Mouse (Mus musculus): ENCODE measurements at regions not wholly inside any gene's neighbourhood (a gene's known extent, or its start where the extent isn't known, plus 50 kb on each side); places are given as distances from the start of the nearest gene placed in this dataset.

DNA sequence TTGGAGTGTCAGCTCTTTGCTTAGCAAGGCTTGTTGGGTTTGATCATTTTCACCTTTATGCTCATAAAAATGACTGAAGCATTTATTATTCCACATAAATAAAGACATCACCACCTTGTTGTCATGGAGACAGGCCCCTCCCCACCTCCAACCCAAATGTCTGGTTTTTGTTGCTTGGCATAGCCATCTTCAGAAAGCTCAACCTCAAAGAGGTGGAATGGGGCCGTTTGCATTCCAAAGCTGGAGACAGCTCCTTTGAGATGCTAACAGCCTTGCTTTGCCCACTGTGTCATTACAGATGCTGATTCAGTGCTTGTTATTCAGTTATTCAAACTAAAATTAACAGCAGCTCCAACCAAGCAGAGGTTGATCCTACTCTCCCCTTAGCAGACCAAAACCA is 51.9 kb upstream of the Lgalsl start:
- H3K36me3 ChIP-seq (ENCODE audit: control insufficient read depth, insufficient read depth, low read length), result no peaks in the 10 kb centered on the region

DNA sequence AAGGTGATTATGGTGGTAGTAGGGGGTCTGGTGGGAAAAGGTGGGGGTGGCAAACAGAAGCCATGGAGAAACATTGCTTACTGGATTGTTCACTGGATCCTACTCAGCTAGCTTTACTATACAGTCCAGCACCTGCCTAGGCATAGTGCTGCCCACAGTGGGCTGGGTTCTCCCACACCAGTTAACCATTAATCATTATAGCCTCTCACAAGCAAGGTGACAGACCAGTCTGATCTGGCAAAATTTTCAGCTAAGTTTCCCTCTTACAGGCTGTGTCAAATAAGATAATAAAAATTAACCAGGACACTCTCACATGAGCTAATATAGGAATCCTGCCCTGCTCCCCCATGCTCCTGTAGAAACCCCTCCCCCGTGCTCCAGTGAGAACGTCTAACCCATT is 53.1 kb upstream of the Lgalsl start:
- no peaks in the 10 kb centered on the region for H3K27me3 ChIP-seq (ENCODE audit: control insufficient read depth, insufficient read depth, low read length)
- no peak for TF ChIP-seq POLR2A (IDR thresholded peaks at IDR 0.05; ENCODE audit: control insufficient read depth, low read depth, low read length)
- no peak for TF ChIP-seq CTCF (IDR thresholded peaks at IDR 0.05; ENCODE audit: control insufficient read depth, insufficient read depth, insufficient replicate concordance, low read depth, low read length)
- H3K4me1 ChIP-seq (ENCODE audit: control insufficient read depth, insufficient read depth, low read length), result no peaks in the 10 kb centered on the region
- no peak overlapping the region for H3K27ac ChIP-seq (ENCODE audit: control insufficient read depth, insufficient read depth, low read depth, low read length)
- H3K36me3 ChIP-seq (ENCODE audit: control insufficient read depth, insufficient read depth, low read length), result no peaks in the 10 kb centered on the region
- H3K4me3 ChIP-seq (ENCODE audit: control insufficient read depth, low read depth, low read length), result no peak overlapping the region

More for the DNA sequence above, 51.9 kb upstream of the Lgalsl start:
- Histone ChIP-seq H3K4me1 (ENCODE audit: control insufficient read depth, insufficient read depth, low read length) (no peaks in the 10 kb centered on the region), H3K4me3 (ENCODE audit: control insufficient read depth, low read depth, low read length) (no peak overlapping the region), H3K27me3 (ENCODE audit: control insufficient read depth, insufficient read depth, low read length) (no peaks in the 10 kb centered on the region), H3K27ac (ENCODE audit: control insufficient read depth, insufficient read depth, low read depth, low read length) (no peak overlapping the region)
- no peak for TF ChIP-seq POLR2A (IDR thresholded peaks at IDR 0.05; ENCODE audit: control insufficient read depth, low read depth, low read length)
- no peak for TF ChIP-seq CTCF (IDR thresholded peaks at IDR 0.05; ENCODE audit: control insufficient read depth, insufficient read depth, insufficient replicate concordance, low read depth, low read length)

DNA sequence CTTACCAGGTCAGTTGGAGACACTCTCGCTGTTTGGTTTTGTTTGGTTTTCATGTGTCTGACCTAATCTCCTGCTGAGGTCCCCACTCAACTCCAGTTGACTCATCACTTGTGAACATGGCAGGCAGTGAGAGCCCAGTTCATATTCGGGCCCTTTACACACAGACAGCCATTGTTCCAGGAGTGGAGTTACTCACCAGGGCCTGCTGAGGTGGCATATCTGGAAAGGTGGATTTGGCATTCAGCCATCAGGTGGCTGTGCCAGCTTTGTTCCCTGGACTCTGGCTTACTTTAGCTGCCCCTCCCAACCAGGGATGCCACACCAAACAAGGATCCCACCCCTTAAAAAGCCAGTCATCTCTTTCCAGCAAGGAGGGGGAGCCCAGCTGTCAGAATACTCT is 56.2 kb upstream of the Lgalsl start:
- H3K36me3 ChIP-seq (ENCODE audit: control insufficient read depth, insufficient read depth, low read length), result no peaks in the 10 kb centered on the region
- H3K27me3 ChIP-seq (ENCODE audit: control insufficient read depth, insufficient read depth, low read length), result no peaks in the 10 kb centered on the region
- no peaks in the 10 kb centered on the region for H3K4me1 ChIP-seq (ENCODE audit: control insufficient read depth, insufficient read depth, low read length)
- H3K27ac ChIP-seq (ENCODE audit: control insufficient read depth, insufficient read depth, low read depth, low read length), result no peak overlapping the region
- TF ChIP-seq CTCF (IDR thresholded peaks at IDR 0.05; ENCODE audit: control insufficient read depth, insufficient read depth, insufficient replicate concordance, low read depth, low read length) (no peak), POLR2A (IDR thresholded peaks at IDR 0.05; ENCODE audit: control insufficient read depth, low read depth, low read length) (no peak)
- H3K4me3 ChIP-seq (ENCODE audit: control insufficient read depth, low read depth, low read length), result no peak overlapping the region

DNA sequence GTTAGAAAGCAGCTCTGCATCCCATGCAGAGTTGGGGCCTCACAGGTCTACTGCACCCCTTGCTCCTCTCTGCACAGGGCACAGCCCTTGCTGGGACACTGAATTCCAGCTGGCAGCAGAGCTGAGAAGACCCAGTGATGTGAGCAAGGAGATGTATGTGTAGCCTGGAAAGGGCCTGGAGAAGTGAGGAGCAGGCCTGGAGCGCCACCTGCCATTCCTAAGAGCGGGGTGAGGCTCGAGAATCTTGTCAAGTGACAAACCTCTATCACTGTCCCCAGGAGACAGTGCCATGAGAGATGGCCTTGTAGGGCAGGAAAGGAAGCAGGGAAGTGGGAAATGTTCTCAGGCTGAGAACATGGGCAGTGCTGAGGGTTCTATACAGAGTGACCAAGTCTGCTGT is 59.6 kb upstream of the Lgalsl start:
- H3K4me1 ChIP-seq (ENCODE audit: control insufficient read depth, insufficient read depth, low read length), result no peaks in the 10 kb centered on the region
- no peaks in the 10 kb centered on the region for H3K27me3 ChIP-seq (ENCODE audit: control insufficient read depth, insufficient read depth, low read length)
- no peak overlapping the region for H3K4me3 ChIP-seq (ENCODE audit: control insufficient read depth, low read depth, low read length)
- no peak for TF ChIP-seq POLR2A (IDR thresholded peaks at IDR 0.05; ENCODE audit: control insufficient read depth, low read depth, low read length)
- no peak for TF ChIP-seq CTCF (IDR thresholded peaks at IDR 0.05; ENCODE audit: control insufficient read depth, insufficient read depth, insufficient replicate concordance, low read depth, low read length)
- no peaks in the 10 kb centered on the region for H3K36me3 ChIP-seq (ENCODE audit: control insufficient read depth, insufficient read depth, low read length)
- no peak overlapping the region for H3K27ac ChIP-seq (ENCODE audit: control insufficient read depth, insufficient read depth, low read depth, low read length)

DNA sequence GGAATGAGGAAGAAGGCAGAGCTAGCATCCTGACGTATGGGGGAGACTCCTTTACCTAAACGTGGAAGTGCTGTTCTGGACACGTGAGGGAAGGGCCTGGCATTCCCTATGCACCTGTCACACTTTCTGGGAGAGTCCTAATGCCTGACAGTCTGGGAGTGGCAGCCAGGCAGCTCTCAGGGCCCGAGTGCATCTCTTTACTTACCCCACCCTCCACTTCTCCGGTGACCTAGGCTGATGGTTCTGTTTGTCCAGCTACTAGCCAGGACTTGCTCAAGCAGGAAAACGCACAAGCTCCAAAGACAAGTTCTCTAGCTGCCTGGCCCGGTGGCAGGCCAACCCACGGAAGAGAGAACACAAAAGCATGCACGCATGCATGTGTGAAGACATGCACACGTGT is 60.9 kb upstream of the Lgalsl start:
- H3K27me3 ChIP-seq (ENCODE audit: control insufficient read depth, insufficient read depth, low read length), result no peaks in the 10 kb centered on the region
- H3K4me1 ChIP-seq (ENCODE audit: control insufficient read depth, insufficient read depth, low read length), result no peaks in the 10 kb centered on the region
- H3K4me3 ChIP-seq (ENCODE audit: control insufficient read depth, low read depth, low read length), result no peak overlapping the region
- TF ChIP-seq CTCF (IDR thresholded peaks at IDR 0.05; ENCODE audit: control insufficient read depth, insufficient read depth, insufficient replicate concordance, low read depth, low read length) (no peak), POLR2A (IDR thresholded peaks at IDR 0.05; ENCODE audit: control insufficient read depth, low read depth, low read length) (no peak)
- no peaks in the 10 kb centered on the region for H3K36me3 ChIP-seq (ENCODE audit: control insufficient read depth, insufficient read depth, low read length)
- no peak overlapping the region for H3K27ac ChIP-seq (ENCODE audit: control insufficient read depth, insufficient read depth, low read depth, low read length)

- no peak overlapping the region for H3K4me3 ChIP-seq (ENCODE audit: control insufficient read depth, low read depth, low read length)
- no peak overlapping the region for H3K27ac ChIP-seq (ENCODE audit: control insufficient read depth, insufficient read depth, low read depth, low read length)
- no peaks in the 10 kb centered on the region for H3K4me1 ChIP-seq (ENCODE audit: control insufficient read depth, insufficient read depth, low read length)
- H3K27me3 ChIP-seq (ENCODE audit: control insufficient read depth, insufficient read depth, low read length), result no peaks in the 10 kb centered on the region
- TF ChIP-seq POLR2A (IDR thresholded peaks at IDR 0.05; ENCODE audit: control insufficient read depth, low read depth, low read length) (no peak), CTCF (IDR thresholded peaks at IDR 0.05; ENCODE audit: control insufficient read depth, insufficient read depth, insufficient replicate concordance, low read depth, low read length) (no peak)
- H3K36me3 ChIP-seq (ENCODE audit: control insufficient read depth, insufficient read depth, low read length), result no peaks in the 10 kb centered on the region
These were observed 65.6 kb upstream of the Lgalsl start for GRCm38 (mm10) chr11:20896277-20897123.

GRCm38 (mm10) chr11:20897468-20897867 is 66.6 kb upstream of the Lgalsl start:
- Histone ChIP-seq H3K27me3 (ENCODE audit: control insufficient read depth, insufficient read depth, low read length) (no peaks in the 10 kb centered on the region), H3K4me3 (ENCODE audit: control insufficient read depth, low read depth, low read length) (no peak overlapping the region), H3K27ac (ENCODE audit: control insufficient read depth, insufficient read depth, low read depth, low read length) (no peak overlapping the region), H3K36me3 (ENCODE audit: control insufficient read depth, insufficient read depth, low read length) (no peaks in the 10 kb centered on the region), H3K4me1 (ENCODE audit: control insufficient read depth, insufficient read depth, low read length) (no peaks in the 10 kb centered on the region)
- TF ChIP-seq POLR2A (IDR thresholded peaks at IDR 0.05; ENCODE audit: control insufficient read depth, low read depth, low read length) (no peak), CTCF (IDR thresholded peaks at IDR 0.05; ENCODE audit: control insufficient read depth, insufficient read depth, insufficient replicate concordance, low read depth, low read length) (no peak)

Data from testis, adult 2 months (tissue).